Mouse (Mus musculus): ENCODE measurements at regions not wholly inside any gene's neighbourhood (a gene's known extent, or its start where the extent isn't known, plus 50 kb on each side); places are given as distances from the start of the nearest gene placed in this dataset.
"Not testable (repeated sequence)": the region's sequence is repeated elsewhere in the genome, so short reads cannot be mapped to it uniquely, and the experiment has no call there.

DNA sequence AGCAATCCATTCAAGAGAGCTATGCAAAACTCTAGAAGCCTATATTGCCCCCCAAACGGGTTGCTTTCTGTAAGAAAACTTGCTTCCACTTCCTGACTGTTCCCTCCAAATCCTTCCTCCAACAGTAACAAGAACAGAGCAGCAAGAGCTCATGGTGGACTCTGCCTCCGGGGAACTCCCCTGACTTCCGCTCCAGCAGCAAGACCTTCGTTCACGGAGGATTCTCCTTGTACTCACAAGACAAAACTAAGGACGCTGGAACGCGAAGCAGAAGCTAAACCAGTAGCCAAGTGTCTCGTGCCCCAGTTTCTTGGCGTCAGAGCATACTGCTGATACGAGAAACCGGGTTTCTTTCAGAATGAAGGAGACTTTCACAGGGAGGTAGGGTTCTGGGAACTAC is 50.7 kb downstream of the H2al2a start:
- no peak for DNase-seq (ENCODE audit: low spot score)

DNA sequence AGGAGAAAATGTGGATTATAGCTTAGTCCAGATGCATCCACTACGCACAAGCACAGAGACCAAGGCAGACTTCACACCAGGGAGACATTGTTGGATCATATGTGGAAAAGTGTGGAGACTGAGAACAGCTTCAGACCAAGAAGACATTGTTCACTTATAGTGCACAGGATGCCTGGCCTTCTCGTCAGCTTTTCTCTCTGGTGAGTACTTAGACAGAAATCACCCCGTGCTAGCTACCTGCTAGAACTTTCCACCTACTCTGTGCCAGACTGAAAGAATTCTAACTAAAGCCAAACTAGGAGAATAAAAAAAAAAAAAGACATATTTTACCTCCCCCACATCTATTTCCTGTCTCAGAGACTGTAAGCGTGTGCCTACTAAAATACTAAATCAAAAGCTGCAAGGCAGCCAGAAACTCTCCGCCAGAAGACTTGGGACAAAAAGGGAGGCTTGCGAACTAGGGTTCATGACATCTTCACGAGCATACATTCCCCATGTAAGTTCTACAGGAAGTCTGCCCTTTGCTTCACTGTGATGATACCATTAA is 51.3 kb downstream of the H2al2a start:
- DNase-seq (ENCODE audit: low spot score) = no peak

DNA sequence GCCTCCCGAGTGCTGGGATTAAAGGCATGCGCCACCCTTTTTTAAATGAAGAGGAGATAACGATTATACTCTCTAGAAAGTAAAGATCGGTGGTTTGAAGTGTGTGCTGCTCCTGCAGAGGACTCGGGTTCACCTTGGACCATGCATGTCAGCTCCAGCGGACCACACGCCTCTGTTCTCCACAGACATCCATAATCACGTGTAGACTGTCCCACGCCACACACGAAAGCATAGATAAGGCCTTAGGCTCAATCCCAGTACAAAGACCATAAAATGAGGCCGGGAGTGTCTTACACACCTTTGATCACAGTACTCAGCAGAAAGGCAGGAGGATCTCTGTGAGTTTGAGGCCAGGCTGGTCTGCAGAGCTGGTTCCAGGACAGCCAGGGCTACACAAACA is 53.3 kb downstream of the H2al2a start:
- DNase-seq (ENCODE audit: low spot score) = no peak

DNA sequence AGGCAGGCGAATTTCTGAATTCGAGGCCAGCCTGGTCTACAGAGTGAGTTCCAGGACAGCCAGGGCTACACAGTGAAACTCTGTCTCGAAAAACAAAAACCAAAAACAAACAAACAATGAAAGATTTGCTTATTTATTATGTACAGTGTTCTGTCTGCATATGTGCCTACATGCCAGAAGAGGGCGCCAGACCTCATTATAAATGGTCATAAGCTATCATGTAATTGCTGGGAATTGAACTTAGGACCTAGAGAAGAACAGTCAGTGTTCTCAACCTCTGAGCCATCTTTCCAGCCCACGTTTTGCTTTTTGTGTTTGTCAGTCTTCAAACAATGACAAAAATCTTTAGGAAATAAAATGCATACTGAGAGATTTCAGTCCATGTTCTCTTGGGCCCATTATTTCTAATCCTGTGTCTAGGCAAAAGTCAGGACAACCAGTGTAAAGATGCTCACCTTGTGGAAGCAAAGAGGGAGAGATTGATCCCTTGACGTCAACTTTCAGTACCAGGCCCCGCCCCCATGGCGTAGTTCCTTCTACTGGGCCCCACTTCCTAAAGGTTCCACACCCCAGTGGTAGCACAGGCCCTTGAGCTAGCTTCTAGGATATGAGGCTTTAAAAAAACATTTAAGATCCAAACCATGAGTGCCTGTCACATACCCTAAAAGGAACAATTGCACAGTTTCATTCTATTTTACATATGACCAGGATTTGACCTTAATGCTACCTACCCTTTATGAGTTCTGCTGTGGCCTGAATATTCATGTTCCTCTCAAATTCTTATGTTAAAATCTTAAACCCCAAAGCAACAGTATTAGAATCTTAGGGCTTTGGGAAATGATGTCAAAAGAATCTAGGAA is 54.0 kb downstream of the H2al2a start:
- peak; percentile 52 for DNase-seq (ENCODE audit: low spot score)

DNA sequence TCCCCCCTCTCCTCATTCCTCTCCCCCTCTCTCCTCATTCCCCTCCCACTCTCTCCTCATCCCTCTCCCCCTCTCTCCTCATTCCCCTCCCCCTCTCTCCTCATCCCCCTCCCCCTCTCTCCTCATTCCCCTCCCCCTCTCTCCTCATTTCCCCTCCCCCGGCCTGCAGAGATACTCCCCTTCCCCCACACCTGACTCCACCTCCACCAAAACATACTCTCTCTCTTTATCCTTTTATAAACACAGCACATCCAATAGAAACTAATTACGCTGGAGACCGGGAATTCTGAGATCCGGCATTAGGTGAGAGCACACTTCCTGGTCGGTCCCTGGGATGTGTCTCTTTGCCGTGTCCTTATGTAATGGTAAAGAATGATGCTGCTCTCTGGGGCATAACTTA is 54.8 kb downstream of the H2al2a start:
- no peak for DNase-seq (ENCODE audit: low spot score)

DNA sequence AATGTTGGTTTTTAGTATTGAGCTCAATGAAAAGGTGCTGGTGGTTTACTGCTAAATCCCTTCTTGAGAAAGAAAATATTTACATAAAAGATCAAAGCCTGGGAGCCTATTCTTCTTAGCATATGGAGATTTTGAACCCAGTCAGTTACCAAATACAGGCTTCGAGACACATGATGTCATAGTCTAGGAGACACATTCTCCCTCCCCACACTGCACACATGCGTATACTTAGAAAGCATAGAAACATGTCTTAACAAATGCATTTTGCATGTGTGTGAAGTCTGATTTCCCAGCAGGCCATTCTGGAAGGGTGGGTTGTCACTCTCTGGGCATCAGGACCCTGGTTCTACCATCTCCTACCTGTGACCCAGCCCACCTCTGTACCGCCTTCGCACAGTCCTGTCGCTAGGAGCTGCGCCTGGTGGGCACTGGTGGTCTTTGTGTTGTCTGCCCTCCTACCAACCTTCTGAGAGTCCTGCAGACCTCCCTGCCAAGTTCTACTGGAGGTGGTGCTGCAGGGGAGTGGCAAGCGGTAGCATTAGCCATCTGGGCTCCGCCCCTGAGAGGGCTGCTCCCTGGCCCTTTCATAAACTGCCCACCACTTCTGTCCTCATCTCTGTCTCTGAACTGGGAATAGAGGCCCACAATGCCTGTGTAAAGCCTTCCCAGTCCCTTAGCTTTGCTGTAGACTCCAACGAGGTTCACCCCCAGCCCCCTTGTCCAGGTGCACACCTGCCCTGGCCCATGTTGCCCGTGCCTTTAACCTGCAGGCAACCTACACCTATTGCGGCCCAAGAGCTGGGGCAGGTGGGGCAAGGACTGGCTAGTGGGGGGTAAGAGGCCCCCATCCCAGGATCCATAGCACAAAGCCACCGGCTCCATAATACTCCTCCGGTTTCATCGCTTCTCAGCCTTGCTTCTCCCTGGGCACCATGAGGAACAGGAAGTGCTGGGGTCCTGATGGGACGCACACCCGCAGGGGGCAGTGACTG is 56.6 kb downstream of the H2al2a start:
- DNase-seq (ENCODE audit: low spot score) = not testable (repeated sequence)

DNA sequence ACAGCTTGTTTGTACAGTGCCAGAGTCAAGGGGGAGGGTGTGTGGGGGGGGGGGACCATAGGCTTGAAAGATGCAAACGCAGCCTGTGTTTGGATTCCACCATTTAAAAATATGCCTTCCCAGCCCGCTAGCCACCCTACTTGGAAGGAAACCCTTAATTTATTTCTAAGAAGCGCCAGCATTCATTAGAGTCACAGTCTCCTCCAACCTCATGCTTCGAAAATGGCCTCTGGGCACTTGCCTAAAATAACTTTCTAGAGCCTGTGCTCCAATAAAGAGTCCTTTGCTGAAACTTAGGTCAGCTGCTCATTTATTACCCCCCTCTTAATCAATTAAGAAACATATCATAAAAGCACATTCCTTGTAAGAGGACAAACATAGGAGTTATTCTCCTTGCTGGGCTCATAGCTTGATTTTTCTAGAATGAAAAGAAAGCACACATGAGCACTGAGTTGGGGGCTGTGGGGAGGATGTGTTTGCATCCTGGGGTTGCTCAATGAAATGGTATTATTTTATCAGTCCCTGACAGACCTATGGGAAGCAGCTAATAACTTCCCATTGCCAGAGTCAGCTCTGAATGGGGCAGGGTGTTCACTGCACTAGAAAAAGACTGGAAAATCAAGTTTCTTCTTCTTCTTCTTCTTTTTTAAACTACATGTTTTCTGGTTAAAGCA is 57.4 kb downstream of the H2al2a start:
- DNase-seq (ENCODE audit: low spot score) = no peak

DNA sequence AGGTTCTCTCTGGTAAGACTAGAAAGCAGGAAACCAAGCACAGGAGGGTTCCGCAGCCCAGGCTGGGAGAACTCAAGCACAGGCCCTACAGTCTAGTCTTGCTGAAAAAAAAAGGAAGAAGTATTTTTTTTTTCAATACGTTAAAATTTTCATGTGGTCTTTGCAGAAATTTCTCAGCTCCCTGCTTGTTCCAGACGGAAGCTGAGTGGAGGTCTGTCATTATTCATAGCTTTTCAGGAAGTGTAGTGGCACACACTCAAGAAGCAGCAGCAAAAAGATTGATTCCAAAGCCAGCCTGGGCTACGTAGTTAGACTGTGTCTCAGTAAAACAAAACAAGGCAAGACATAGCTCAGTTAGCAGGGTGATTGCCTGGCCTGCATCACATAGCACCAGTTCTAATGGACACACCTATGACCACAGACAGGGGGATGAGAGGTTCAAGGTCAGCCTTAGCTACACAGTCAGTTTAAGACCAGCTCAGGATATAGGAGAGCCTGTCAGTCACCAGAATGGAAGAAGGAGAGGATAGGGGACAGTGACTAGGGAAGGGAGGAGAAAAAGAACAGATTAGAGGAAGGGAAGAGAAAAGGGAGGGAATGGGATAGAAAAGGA is 60.1 kb downstream of the H2al2a start:
- no peak for DNase-seq (ENCODE audit: low spot score)

DNA sequence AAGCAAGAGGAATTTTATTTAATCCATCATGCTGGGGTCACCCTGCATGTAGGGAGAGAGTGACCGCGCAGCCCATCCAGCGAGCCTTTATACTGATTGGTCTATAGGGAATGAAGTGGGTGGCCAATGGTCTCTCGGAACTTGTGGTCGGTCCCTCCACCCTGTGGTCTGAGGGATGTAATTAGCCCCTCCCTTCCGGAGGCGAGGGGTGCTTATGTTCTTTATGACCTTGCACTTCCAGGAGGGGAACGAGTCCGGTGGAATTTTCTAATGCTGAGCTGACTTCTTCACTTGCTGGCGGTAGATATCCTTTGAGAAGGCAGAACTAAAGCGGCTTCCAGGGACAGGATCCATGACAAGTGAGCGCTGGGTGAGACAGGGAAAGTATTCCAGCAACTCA is 60.8 kb downstream of the H2al2a start:
- no peak for DNase-seq (ENCODE audit: low spot score)

DNA sequence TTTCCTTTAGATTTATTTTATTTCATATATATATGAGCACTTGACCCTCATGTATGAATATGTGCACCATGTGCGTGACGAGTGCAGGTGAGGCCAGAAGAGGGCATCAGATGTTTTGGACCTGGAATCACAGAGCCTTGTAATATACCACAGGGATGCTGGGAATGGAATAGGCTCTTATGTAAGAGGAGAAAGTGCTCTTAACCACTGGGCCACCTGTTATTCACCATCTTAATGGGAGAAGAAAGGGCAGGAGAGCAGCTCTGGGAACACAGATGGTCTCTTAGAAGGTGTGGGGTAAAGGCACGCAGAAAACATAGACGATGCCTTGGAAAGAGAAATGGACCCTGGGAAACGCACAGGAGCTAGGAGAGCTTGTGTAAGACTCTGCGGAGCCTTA is 61.3 kb downstream of the H2al2a start:
- DNase-seq (ENCODE audit: low spot score) = no peak

DNA sequence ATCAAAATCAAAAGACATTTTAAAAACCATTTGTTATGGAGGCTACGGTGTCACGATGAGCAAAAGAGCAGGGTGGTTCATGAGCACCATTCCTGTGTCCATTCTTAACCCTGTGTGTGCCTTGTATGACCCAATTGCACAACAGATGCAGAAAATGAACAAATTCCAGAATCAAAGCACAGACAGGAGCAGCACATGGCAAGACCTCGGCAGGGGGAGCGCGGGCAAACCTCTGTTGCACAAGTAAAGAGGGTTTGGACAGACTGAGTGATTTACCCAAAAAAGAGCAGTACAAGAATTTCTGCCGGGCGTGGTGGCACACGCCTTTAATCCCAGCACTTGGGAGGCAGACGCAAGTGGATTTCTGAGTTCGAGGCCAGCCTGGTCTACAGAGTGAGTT is 62.1 kb downstream of the H2al2a start:
- no peak for DNase-seq (ENCODE audit: low spot score)

DNA sequence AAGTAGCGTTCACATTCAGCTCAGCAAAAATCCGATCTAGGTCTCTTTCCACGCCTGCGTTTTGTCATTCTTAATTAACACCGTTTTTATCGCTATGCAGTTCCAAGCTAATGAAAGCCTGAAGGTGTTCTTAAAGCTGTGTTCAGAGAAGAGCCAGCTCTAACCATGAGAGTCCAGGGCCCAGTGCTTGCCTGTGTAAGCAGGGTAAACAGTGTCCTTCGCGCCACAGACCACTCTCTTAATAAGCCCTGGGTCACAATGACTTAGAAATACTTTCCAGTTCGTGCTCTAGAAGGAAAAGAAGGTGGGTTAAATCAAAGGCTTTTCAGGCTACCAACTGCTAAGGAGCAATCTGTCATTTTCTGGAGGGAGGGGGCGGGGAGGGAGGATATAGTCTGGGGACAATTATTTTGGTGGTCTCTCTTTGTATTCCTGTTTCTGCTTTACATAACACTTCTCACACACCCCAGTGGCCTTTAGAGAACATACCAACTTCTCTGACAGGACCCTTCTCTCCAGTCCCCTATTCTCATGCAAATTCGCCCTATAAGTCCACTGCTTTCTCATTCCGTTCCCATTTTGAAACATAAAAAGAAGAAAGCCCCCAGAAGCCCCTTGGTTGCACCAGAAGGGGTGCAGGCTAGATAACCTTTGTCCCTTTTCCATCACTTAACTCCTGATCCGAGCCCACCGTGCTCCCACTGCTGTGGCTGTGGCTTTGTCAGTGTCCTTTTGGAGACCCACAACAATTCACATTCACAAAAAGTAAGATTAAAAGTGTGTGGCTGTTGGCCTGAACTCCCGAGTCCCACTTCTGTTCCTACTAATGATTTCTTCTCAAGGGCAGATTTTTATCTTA is 63.6 kb downstream of the H2al2a start:
- DNase-seq (ENCODE audit: low spot score) = peak; percentile 32

DNA sequence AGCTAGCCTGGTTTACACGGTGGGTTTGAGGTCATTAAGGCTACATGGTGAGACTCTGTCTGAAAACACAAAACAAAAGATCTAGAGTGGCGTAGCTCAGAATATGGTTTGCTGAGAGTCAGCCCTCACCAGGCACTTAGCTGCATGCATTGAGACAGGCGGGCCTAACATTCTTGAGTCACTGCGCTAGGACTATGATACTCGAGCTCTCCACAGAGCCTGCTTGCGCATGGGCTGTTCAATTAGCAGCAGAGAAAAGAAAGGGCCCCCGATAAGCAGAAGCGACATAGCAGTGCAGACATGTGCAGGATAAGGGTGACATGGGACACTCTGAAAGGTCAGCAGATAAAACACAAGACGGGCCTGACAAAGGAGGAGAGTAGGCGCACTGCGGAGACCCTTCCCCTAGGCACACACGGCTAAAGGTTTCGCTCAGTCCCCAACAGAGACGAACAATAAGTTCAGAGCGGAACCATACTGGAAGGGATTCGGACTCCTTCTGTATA is 64.3 kb downstream of the H2al2a start:
- peak; percentile 57 for DNase-seq (ENCODE audit: low spot score)

DNA sequence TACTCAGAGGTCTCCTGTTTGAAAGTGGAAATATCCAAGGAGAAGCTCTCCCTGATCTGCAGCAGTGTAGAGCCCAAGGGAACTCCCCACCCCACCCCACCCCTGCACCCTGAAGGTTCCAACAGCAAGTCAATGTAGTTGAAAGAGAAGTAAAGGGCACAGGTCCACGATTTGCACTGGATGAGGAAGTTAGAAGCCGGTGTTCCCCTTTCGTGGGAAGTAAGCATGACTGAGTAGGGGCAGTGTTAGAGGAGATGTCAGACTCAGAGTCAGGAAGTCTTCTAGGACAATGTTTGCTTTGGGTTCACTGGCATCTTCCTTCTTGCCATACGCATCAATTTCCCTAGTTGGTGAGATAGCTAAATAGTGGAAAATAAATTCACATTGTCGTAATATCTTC is 64.9 kb downstream of the H2al2a start:
- DNase-seq (ENCODE audit: low spot score) = no peak

DNA sequence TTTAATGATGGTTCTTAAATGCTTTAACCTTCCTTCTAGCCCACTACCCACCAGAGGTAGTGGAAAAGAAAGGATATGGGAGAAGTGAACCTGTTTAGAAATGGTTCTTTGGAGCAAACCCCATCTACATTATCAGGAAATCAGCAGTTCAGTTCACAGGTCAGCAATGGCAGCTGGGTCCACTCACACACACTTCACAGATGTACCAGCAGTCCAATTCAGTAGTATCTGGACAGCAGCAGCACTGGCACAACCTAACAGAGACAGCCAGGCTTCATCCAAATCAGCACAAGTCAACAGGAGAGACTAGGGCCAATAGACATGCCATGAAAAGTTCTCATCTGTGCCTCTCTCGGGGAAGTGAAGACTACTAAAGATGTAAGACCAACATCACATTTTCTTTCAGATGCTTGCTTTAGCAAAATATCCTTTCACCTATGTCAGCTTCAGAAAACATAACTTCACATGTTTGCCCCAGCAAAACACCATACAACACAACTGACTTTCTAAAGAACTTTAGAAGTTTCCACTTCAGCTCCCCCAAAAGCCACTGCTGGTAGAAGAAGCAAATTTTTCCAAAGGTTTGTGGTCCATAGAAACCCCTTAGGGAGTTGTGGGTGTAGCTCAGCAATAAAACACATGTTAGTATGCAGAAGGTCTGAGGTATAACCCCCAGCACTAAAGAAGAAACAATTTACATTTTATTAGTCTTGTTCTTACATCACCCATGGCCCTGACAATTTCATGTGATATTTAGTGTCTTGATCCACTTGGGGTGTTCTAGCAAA is 77.7 kb downstream of the H2al2a start:
- no peak for DNase-seq (ENCODE audit: low spot score)

DNA sequence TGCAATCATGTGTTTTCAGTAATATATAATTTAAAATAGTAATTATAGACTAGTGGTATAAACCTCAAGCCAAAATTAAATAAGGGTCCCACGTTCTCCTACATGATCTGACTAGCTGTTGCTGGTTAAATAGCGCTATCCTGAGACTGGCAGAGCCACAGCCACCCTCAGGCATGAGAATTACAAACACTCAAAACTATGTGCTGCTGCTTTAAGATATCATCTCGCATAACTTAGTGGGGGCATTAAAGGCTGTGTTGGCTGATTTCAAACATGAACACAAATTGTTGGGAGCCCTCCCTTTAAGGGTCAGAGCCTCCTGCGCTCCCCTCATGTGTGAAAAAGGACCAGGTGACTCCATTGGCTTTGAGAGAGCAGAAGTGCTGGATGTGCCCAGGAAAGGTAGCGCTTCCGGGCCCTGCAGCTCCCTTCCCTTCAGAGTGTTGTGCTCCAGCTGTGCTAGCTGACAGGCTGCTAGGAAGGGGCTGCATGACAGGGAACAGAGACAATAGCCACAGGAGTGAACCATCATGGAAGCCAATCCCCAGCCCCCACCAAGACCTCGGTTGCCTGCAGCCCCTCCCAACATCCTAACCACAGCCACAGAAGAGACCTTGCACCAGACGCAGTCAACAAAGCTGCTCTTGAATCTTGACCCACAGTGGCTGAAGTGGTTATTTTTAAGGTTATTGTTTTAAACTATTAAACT is 79.4 kb downstream of the H2al2a start:
- no peak for DNase-seq (ENCODE audit: low spot score)

DNA sequence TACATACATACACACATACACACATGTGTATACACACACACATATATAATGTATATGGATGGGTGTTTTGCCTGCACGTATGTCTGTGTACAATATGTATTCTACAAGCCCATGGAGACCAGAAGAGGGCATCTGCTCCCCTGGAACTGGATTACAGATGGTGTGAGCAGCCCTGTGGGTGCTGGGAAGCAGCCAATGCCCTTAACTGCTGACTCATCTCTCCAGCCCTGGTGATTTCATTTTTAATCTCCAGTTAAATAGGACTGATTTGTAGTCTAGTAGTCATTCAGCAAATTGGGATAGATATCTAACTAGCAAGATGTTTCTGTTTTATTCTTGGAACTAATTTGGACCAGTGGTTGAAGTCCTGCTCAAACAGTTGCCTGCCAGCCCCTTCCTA is 94.1 kb downstream of the H2al2a start:
- DNase-seq (ENCODE audit: low spot score) = no peak

DNA sequence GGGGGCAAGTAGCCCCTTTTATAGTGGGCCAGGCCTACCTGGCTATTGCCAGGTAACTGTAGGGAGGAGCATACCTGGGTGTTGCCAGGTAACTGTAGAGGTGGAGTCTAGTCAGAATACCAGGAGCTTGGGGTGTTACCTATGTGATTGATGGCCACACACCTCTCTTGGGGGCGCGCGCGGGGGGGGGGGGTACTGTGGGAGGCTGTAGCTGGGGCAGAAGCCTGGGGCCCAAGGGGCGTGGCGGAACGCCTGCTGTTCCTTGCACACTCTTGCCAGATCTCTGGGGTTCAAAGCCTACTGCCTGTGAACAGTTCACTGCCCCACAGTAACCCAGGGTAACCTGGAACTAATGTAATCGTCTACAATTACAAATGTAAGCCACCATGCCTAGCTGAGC is 96.6 kb downstream of the H2al2a start:
- DNase-seq (ENCODE audit: low spot score) = no peak

DNA sequence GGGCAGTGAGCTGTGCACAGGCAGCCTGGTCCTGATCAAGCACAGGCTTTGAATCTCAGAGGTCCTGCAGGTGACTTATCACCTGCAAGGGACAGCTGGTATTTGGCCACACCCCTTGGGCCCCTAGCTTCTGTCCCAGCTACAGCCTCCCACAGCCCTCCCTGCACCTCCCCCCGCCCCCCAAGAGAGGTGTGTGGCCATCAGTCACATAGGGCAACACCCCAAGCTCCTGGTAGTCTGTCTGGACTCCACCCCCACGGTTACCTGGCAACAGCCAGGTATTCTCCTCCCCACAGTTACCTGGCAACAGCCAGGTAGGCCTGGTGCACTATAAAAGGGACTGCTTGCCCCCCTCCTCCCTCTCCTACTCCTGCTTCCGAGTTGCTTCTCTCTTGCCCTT is 98.0 kb downstream of the H2al2a start:
- DNase-seq (ENCODE audit: low spot score) = no peak

Data from retina, embryonic 14.5 days (tissue).